Mouse (Mus musculus) liver, adult 2 months (tissue): ENCODE data around the gene Dapk2.

Source experiments
- CTCF ChIP-seq: fragments of 200-500 bp; IDR thresholded peaks from 2 replicates; pipeline ENCODE4 v1.5.1; 2011; ENCODE audit warnings: low read depth, low read length, control low read depth
- POLR2A ChIP-seq: fragments of 200-500 bp; IDR thresholded peaks from 2 replicates; pipeline ENCODE4 v1.6.1; 2011; ENCODE audit warnings: low read length, control low read depth; ENCODE audit not compliant: insufficient read depth; ENCODE audit errors: extremely low read depth

- no peak for TF ChIP-seq CTCF
- no peak for TF ChIP-seq POLR2A
Observed at GRCm38 (mm10) chr9:66170506-66170905, 12.5 kb downstream of the Dapk2 start.
